Mouse (Mus musculus) liver, embryonic 14.5 days (tissue): Measurements from ENCODE around the gene Nek3.

Experiments used
- CTCF ChIP-seq: IDR thresholded peaks from 2 replicates; pipeline ENCODE4 v1.5.1; 2016; ENCODE audit warnings: antibody characterized with exemption, low read depth, control low read depth
- EP300 ChIP-seq: IDR thresholded peaks from 2 replicates; pipeline ENCODE4 v1.6.1; 2016; ENCODE audit warnings: antibody characterized with exemption, low read depth

DNA sequence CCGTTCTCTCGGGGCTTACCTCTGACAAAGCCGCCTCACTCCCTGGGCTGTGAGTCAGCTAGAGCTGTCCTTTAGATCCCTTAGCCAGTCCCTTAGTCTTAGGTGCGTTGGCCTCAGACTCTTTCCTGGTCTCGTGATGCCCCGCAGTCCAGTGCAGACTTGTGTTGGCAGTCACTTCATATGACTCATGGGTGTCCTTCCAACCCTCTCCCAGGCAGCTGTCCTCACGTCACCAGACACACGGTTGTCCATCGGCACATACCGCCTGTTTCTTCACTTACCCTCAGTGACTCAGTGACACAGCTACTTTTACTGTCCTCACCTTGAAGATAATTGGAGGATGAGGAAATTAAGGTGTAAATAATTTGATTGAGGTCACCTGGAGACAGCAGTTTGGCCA is 48.6 kb upstream of the Nek3 start:
- TF ChIP-seq CTCF = no peak
- no peak for TF ChIP-seq EP300
